Mouse (Mus musculus): Measurements from ENCODE around the gene Apbb1ip. TPM values are rescaled to one million over a fixed set of nuclear protein-coding genes. Genes with fewer than 3 reads are reported as not detected.
A peak's percentile ranks its signal among the peaks of the same experiment; 100 is the strongest.
"Not testable (repeated sequence)": the region's sequence is repeated elsewhere in the genome, so short reads cannot be mapped to it uniquely, and the experiment has no call there.

Apbb1ip gene
- polyA plus RNA-seq, 1 experiment: 36.6 TPM

GRCm38 (mm10) chr2:22810851-22811250, 37.0 kb downstream of the Apbb1ip start:
- Histone ChIP-seq H3K9me3 (no peaks in the 10 kb centered on the region), H3K4me3 (replicated peaks) (peak overlapping the region; percentile 53), H3K36me3 (replicated peaks; ENCODE audit: low read length) (peaks cover 18% of the 10 kb centered on the region), H3K27me3 (replicated peaks) (no peaks in the 10 kb centered on the region), H3K4me1 (peaks cover 81% of the 10 kb centered on the region)
- TF ChIP-seq GATA1 (IDR thresholded peaks at IDR 0.05; ENCODE audit: borderline replicate concordance, low read length) (no peak), FLI1 (IDR thresholded peaks at IDR 0.05; ENCODE audit: low read length) (no peak)

DNA sequence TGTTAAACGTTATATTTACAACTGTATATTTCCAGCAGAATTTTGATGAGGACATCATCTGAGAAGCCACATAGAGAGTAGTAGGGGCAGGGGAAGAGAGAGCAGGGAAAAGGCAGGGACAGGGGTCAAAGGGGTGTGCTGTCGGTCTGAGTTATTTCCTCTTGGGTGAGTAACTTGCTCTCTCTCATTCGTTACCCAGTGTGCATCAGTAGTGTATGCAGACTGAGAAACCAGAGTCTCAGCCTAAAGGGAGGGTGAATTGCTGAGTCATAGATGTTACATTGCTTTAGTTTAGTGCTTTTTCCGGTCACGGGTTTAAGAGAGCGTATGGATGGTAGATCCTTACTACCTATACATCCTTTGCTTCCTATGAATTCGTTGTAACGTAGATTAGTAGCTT, 37.6 kb downstream of the Apbb1ip start:
- no peak overlapping the region for H3K4me3 ChIP-seq (replicated peaks)
- TF ChIP-seq GATA1 (IDR thresholded peaks at IDR 0.05; ENCODE audit: borderline replicate concordance, low read length): no peak
- H3K36me3 ChIP-seq (replicated peaks; ENCODE audit: low read length): peaks cover 21% of the 10 kb centered on the region
- H3K9me3 ChIP-seq: no peaks in the 10 kb centered on the region
- H3K27me3 ChIP-seq (replicated peaks): no peaks in the 10 kb centered on the region
- peaks cover 81% of the 10 kb centered on the region for H3K4me1 ChIP-seq

DNA sequence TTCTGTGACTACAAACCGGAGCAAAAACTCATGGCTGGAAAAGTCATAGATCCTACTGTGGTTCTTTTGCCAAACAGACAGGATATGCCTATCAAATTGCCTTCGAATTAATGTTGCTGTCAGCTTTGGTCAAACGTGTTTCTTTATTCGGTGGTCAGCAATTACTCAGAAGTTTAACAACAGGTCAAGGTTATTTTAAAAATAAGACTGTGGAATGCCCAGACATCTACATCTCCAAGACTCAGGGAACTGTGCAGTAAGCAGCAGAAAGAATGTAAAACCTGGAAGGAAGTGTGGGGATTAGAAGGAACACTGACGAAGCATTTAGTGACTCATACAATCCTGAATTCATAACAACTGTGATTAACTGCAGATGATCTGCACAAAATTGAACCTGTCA, 40.0 kb downstream of the Apbb1ip start:
- Histone ChIP-seq H3K9me3 (no peaks in the 10 kb centered on the region), H3K4me3 (replicated peaks) (no peak overlapping the region), H3K36me3 (replicated peaks; ENCODE audit: low read length) (peaks cover 34% of the 10 kb centered on the region), H3K4me1 (peaks cover 72% of the 10 kb centered on the region), H3K27me3 (replicated peaks) (no peaks in the 10 kb centered on the region)
- TF ChIP-seq FLI1 (IDR thresholded peaks at IDR 0.05; ENCODE audit: low read length) (no peak), GATA1 (IDR thresholded peaks at IDR 0.05; ENCODE audit: borderline replicate concordance, low read length) (no peak)

DNA sequence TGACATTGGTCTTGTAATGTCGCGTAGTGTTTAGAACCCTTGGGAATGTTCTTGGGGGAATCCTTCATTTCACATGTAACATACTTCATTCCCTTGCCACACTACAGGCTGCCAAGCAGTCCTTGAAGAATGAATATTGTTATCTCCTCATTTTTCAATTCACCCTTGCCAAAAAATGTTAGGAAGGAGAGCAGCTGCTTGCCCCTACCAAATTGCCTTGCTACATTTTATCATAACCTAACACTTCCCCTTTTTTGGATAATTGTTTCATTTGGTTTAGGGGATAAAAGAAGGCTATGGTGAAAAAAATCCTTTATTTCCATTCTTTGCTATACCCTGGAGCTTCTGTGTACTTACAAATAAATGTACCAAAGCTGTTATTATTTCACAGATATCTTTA, 41.8 kb downstream of the Apbb1ip start:
- H3K36me3 ChIP-seq (replicated peaks; ENCODE audit: low read length): peaks cover 41% of the 10 kb centered on the region

DNA sequence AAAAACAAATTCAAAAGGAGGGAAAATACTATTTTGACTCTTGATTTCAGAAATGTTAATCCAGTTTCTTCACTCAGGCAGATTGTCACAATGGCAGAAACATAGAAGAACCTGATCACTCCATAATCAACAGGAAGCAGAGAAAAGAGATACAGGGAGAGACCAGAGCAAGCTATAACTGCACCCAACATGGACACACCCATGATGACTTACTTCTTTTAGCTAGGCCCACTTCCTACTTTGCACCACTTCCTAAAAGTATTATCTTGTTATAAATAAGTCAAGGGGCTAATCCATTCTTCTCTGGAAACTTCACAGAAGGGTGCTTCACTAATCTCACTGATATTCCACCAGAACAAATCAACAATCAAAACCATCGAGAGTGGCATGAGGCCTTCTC, 42.3 kb downstream of the Apbb1ip start:
- Histone ChIP-seq H3K27me3 (replicated peaks) (no peaks in the 10 kb centered on the region), H3K36me3 (replicated peaks; ENCODE audit: low read length) (peaks cover 42% of the 10 kb centered on the region), H3K9me3 (no peaks in the 10 kb centered on the region), H3K4me3 (replicated peaks) (no peak overlapping the region), H3K4me1 (peaks cover 48% of the 10 kb centered on the region)
- TF ChIP-seq GATA1 (IDR thresholded peaks at IDR 0.05; ENCODE audit: borderline replicate concordance, low read length): no peak
- TF ChIP-seq FLI1 (IDR thresholded peaks at IDR 0.05; ENCODE audit: low read length): no peak

More for the DNA sequence above, 41.8 kb downstream of the Apbb1ip start:
- no peaks in the 10 kb centered on the region for H3K27me3 ChIP-seq (replicated peaks)
- no peak for TF ChIP-seq FLI1 (IDR thresholded peaks at IDR 0.05; ENCODE audit: low read length)
- TF ChIP-seq GATA1 (IDR thresholded peaks at IDR 0.05; ENCODE audit: borderline replicate concordance, low read length): no peak
- no peaks in the 10 kb centered on the region for H3K9me3 ChIP-seq
- H3K4me1 ChIP-seq: peaks cover 54% of the 10 kb centered on the region
- no peak overlapping the region for H3K4me3 ChIP-seq (replicated peaks)

DNA sequence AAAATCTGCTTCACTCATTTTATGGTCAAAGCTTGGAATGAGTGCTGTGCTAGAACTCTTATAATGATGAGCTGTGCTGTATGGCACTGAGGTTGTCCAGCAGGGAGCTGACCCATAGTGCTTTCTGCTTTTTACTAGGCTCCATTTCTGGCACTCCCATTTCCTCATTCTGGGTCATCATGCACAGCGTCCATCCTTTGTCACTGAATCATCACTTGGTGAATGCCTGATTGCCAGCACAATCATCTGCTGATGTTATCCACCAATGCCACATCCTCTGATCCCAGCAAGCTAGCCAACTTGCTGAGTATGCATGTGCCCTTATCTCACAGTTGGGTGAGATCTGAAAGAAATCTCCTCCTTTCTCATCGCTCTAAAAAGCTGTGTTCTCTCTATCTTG, 48.4 kb downstream of the Apbb1ip start:
- H3K4me3 ChIP-seq (replicated peaks): no peak overlapping the region
- peaks cover 13% of the 10 kb centered on the region for H3K4me1 ChIP-seq
- H3K9me3 ChIP-seq: no peaks in the 10 kb centered on the region
- H3K27me3 ChIP-seq (replicated peaks): no peaks in the 10 kb centered on the region
- H3K36me3 ChIP-seq (replicated peaks; ENCODE audit: low read length): peaks cover 55% of the 10 kb centered on the region
- TF ChIP-seq FLI1 (IDR thresholded peaks at IDR 0.05; ENCODE audit: low read length): no peak
- TF ChIP-seq GATA1 (IDR thresholded peaks at IDR 0.05; ENCODE audit: borderline replicate concordance, low read length): no peak

DNA sequence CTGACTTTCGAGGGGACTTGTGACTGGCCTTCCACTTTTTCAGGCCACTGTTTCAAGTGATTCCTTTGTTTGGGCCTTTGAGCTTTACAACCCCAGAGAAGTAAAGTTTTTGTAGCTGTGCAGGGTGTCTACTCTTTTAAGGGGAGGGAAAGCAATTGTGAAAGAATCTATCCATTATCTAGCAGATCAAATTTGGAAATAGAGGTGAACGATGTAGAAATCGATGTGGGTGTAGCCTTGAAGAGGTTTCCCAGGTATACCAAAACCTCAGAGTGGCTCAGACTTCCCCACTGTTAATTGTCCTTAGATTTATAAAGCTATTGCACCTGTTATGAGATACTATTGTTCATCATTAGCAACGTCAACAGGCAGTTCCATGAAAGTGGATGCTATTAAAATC, 71.6 kb downstream of the Apbb1ip start:
- Histone ChIP-seq H3K4me1 (peaks cover 29% of the 10 kb centered on the region), H3K9me3 (peaks cover 5% of the 10 kb centered on the region; the same call in 1 of the 2 replicates), H3K27me3 (replicated peaks) (no peaks in the 10 kb centered on the region), H3K4me3 (replicated peaks) (no peak overlapping the region), H3K36me3 (replicated peaks; ENCODE audit: low read length) (peaks cover 74% of the 10 kb centered on the region)
- TF ChIP-seq GATA1 (IDR thresholded peaks at IDR 0.05; ENCODE audit: borderline replicate concordance, low read length) (no peak), FLI1 (IDR thresholded peaks at IDR 0.05; ENCODE audit: low read length) (no peak)

GRCm38 (mm10) chr2:22851900-22852299, 78.0 kb downstream of the Apbb1ip start:
- peaks cover 80% of the 10 kb centered on the region for H3K36me3 ChIP-seq (replicated peaks; ENCODE audit: low read length)
- no peak overlapping the region for H3K4me3 ChIP-seq (replicated peaks)
- TF ChIP-seq FLI1 (IDR thresholded peaks at IDR 0.05; ENCODE audit: low read length): no peak
- no peak for TF ChIP-seq GATA1 (IDR thresholded peaks at IDR 0.05; ENCODE audit: borderline replicate concordance, low read length)
- no peaks in the 10 kb centered on the region for H3K27me3 ChIP-seq (replicated peaks)
- H3K4me1 ChIP-seq: no peaks in the 10 kb centered on the region
- H3K9me3 ChIP-seq: no peaks in the 10 kb centered on the region

DNA sequence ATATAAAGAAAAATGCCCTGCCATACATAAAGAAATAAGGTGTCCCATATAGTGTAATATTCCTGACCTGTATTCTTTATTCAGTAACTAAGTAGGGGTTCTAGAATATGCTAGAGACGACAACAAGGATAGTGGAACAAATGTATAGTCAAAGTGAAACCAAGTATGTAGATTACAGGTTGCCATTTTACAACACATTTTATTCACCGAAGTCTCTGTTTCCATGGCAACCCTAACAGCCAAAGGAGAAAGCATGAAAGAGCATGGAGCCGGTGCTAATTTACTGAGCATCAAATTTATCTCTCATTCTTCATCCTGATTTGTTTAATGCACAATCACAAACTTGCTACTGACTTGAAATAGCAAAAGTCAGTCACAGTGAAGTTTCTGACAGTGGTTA, 83.6 kb downstream of the Apbb1ip start:
- Histone ChIP-seq H3K9me3 (no peaks in the 10 kb centered on the region), H3K36me3 (replicated peaks; ENCODE audit: low read length) (peaks cover 58% of the 10 kb centered on the region), H3K27me3 (replicated peaks) (no peaks in the 10 kb centered on the region), H3K4me3 (replicated peaks) (no peak overlapping the region), H3K4me1 (peaks cover 9% of the 10 kb centered on the region)
- TF ChIP-seq GATA1 (IDR thresholded peaks at IDR 0.05; ENCODE audit: borderline replicate concordance, low read length): no peak
- TF ChIP-seq FLI1 (IDR thresholded peaks at IDR 0.05; ENCODE audit: low read length): no peak

DNA sequence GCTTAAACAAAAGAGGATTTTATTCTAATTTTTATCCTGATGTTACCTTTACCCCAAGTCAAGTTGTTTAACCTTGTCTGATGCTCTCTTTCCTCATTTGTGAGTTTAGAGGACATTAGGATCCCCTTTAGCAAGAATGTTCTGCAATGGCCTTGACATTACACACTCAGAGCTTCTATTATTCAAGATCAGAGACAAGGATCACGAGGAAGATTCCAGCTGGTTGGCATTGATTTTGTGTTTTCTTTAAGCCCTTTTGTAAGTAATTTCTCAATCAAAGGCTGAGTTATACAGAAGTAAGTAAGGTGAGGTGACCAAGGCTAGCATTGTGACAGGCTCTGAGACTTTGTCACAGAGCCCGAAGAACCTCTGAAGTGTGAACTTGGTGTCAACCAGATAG, 88.3 kb downstream of the Apbb1ip start:
- H3K27me3 ChIP-seq (replicated peaks): no peaks in the 10 kb centered on the region

DNA sequence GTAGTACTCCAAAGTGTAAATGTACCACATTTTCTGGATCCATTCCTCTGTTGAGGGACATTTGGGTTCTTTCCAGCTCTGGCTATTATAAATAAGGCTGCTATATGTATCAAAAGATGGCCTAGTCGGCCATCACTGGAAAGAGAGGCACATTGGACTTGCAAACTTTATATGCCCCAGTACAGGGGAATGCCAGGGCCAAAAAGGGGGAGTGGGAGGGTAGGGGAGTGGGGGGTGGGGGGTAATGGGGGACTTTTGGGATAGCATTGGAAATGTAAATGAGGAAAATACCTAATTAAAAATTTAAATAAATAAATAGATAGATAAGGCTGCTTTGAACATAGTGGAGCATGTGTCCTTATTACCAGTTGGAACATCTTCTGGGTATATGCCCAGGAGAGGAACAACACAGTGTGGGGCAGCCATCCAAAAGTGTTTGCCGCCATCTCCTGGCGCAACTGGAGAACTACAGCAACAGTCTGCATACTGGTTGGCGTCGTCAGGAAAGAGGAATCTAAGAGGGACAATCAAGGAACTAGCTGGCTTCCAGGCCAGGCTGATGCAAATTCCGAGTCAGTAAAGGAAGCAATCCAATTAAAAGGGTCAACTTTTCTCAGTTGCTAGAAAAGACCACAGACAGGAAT, 90.6 kb downstream of the Apbb1ip start:
- not testable (repeated sequence) for H3K4me3 ChIP-seq (replicated peaks); H3K4me1 ChIP-seq
- peaks cover 58% of the 10 kb centered on the region for H3K36me3 ChIP-seq (replicated peaks; ENCODE audit: low read length)

More for the DNA sequence above, 88.3 kb downstream of the Apbb1ip start:
- H3K4me3 ChIP-seq (replicated peaks): no peak overlapping the region
- H3K36me3 ChIP-seq (replicated peaks; ENCODE audit: low read length): peaks cover 44% of the 10 kb centered on the region
- H3K9me3 ChIP-seq: no peaks in the 10 kb centered on the region
- TF ChIP-seq FLI1 (IDR thresholded peaks at IDR 0.05; ENCODE audit: low read length) (no peak), GATA1 (IDR thresholded peaks at IDR 0.05; ENCODE audit: borderline replicate concordance, low read length) (no peak)
- peaks cover 9% of the 10 kb centered on the region for H3K4me1 ChIP-seq

More for the DNA sequence above, 90.6 kb downstream of the Apbb1ip start:
- not testable (repeated sequence) for H3K9me3 ChIP-seq; H3K27me3 ChIP-seq (replicated peaks)

Measured in megakaryocyte, embryonic 14.5 days (primary cell).